Mouse (Mus musculus) kidney, embryonic 16.5 days (tissue): ENCODE data around the gene Slamf1. TPM values are rescaled to one million over a fixed set of nuclear protein-coding genes. Genes with fewer than 3 reads are reported as not detected.

Experiments used
- ATAC-seq: fragments of 200-750 bp; cut with Nextera tagmentation; 2 replicates; pipeline ENCODE4 v1.8.0; 2017; ENCODE audit warnings: moderate TSS enrichment; ENCODE audit not compliant: low FRiP score, low TSS enrichment
- H3K27ac ChIP-seq: fragments of 300-500 bp; sonication (generic); 2 replicates; pipeline ENCODE4 v1.5.1; 2014; ENCODE audit warnings: low read length
- H3K27me3 ChIP-seq: fragments of 300-500 bp; sonication (generic); 2 replicates; pipeline ENCODE4 v1.6.1; 2014; ENCODE audit warnings: low read length, control low read depth, mixed read lengths; ENCODE audit not compliant: insufficient read depth
- H3K36me3 ChIP-seq: fragments of 300-500 bp; sonication (generic); 2 replicates; pipeline ENCODE4 v1.6.1; 2014; ENCODE audit warnings: low read length, control low read depth, mixed read lengths; ENCODE audit not compliant: insufficient read depth
- H3K4me1 ChIP-seq: fragments of 300-500 bp; sonication (generic); 2 replicates; pipeline ENCODE4 v1.6.1; 2014; ENCODE audit warnings: low read length, control low read depth, mixed read lengths; ENCODE audit not compliant: insufficient read depth
- H3K4me2 ChIP-seq: fragments of 300-500 bp; sonication (generic); replicated peaks from 2 replicates; pipeline ENCODE4 v1.6.1; 2014; ENCODE audit warnings: low read depth, low read length
- H3K4me3 ChIP-seq: fragments of 300-500 bp; sonication (generic); 2 replicates; pipeline ENCODE4 v1.5.1; 2014; ENCODE audit warnings: mild to moderate bottlenecking, low read length
- H3K9ac ChIP-seq: fragments of 300-500 bp; sonication (generic); replicated peaks from 2 replicates; pipeline ENCODE4 v1.6.1; 2014; ENCODE audit warnings: low read length
- H3K9me3 ChIP-seq: fragments of 300-500 bp; sonication (generic); 2 replicates; pipeline ENCODE4 v1.6.1; 2016; ENCODE audit warnings: low read length, control low read depth
- WGBS: fragments of 180-500 bp; shearing (Covaris S2); extraction: QIAGEN DNeasy Blood & Tissue Kit; methylation state at CpG from one replicate; pipeline ENCODE4 v1.1.7; 2014; 5-methylcytosine and 5-hydroxymethylcytosine counted together
- polyA plus RNA-seq: library from polyadenylated mRNA; unstranded; fragments of >200 nt; fragmentation: Nextera tagmentation; extraction: Ambion mirVana; gene quantifications from 2 replicates; pipeline ENCODE4 v1.2.1, GENCODE M21; 2015

Gene Slamf1
- polyA plus RNA-seq, 1 experiment from 2014 or later = 0.07 TPM

DNA sequence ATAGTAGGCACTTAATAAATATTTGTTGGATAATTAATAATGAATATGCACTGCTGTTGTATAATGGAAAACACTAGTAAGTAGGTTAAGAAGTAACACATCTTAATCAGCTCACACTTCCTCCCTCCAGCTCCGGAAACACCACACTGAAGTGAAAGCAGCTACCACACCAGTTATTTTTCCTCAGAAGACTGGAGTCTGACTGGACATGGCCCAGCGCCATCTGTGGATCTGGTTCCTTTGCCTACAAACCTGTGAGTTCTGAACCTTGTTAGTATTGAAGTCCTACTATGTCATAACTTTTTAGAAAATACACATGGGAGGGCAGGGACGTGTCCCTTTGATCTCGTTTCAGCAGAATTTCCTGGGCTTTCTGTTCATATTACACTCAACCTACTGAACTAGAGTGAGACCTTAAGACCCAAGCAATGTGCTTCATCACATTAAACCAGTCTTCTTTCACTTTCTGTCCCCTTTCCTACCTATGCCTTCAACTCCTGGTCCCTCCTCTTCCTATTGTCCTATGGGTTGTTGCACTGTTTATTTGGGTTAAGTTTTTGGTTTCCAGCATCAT lies 73.6 kb downstream of the Slamf1 start:
- Histone ChIP-seq H3K9ac (no peak overlapping the region), H3K9me3 (no peaks in the 10 kb centered on the region), H3K4me1 (no peaks in the 10 kb centered on the region), H3K36me3 (no peaks in the 10 kb centered on the region), H3K4me3 (no peak overlapping the region), H3K27ac (no peak overlapping the region), H3K4me2 (no peak overlapping the region), H3K27me3 (no peaks in the 10 kb centered on the region)
- WGBS = 76% methylated on average over 4 of the region's 4 CpGs
- no peak for ATAC-seq

GRCm38 (mm10) chr1:171845035-171845754 lies 78.3 kb downstream of the Slamf1 start:
- Histone ChIP-seq H3K4me2 (no peak overlapping the region), H3K27me3 (no peaks in the 10 kb centered on the region), H3K4me3 (no peak overlapping the region), H3K4me1 (no peaks in the 10 kb centered on the region), H3K9me3 (no peaks in the 10 kb centered on the region), H3K36me3 (no peaks in the 10 kb centered on the region), H3K27ac (no peak overlapping the region), H3K9ac (no peak overlapping the region)
- ATAC-seq = no peak
- WGBS = 72% methylated on average over 5 of the region's 5 CpGs

GRCm38 (mm10) chr1:171848201-171848600 lies 81.3 kb downstream of the Slamf1 start:
- Histone ChIP-seq H3K9me3 (no peaks in the 10 kb centered on the region), H3K27me3 (no peaks in the 10 kb centered on the region), H3K4me1 (no peaks in the 10 kb centered on the region), H3K9ac (no peak overlapping the region), H3K36me3 (no peaks in the 10 kb centered on the region), H3K4me2 (no peak overlapping the region), H3K27ac (no peak overlapping the region), H3K4me3 (no peak overlapping the region)
- ATAC-seq = no peak

DNA sequence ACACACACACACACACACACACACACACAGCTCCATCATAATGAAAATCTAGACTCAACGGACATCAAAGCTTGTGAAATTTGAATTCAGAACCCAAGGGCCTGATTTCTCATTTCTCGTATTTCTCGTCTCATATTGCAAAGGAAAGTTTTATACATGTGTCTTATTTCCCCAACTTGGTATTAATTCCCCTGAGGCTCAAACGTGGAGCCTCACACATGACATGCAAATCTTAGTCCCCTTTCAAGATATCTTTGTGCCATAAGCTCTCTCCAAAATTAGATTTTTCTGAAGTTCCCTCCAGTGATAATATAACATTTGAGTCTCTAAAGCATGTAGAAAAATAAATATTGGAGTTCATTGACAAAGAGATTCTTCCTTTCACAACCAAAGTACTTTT lies 81.8 kb downstream of the Slamf1 start:
- no peaks in the 10 kb centered on the region for H3K9me3 ChIP-seq
- H3K36me3 ChIP-seq = no peaks in the 10 kb centered on the region
- ATAC-seq = no peak
- no peaks in the 10 kb centered on the region for H3K4me1 ChIP-seq
- no peak overlapping the region for H3K27ac ChIP-seq
- 78% methylated on average over 4 of the region's 4 CpGs for WGBS
- H3K4me2 ChIP-seq = no peak overlapping the region
- H3K27me3 ChIP-seq = no peaks in the 10 kb centered on the region
- H3K9ac ChIP-seq = no peak overlapping the region
- H3K4me3 ChIP-seq = no peak overlapping the region

GRCm38 (mm10) chr1:171849454-171849853 lies 82.5 kb downstream of the Slamf1 start:
- 86% methylated on average over 5 of the region's 5 CpGs for WGBS
- Histone ChIP-seq H3K4me1 (no peaks in the 10 kb centered on the region), H3K36me3 (no peaks in the 10 kb centered on the region), H3K27me3 (no peaks in the 10 kb centered on the region), H3K4me2 (no peak overlapping the region), H3K9ac (no peak overlapping the region), H3K9me3 (no peaks in the 10 kb centered on the region), H3K27ac (no peak overlapping the region), H3K4me3 (no peak overlapping the region)
- ATAC-seq = no peak

Other genes with a start within 250 kb of the Slamf1 start
- gene Itln1, start 231.8 kb upstream of the Slamf1 start, polyA plus RNA-seq = not detected in 2 replicates
- 0.07 and 0.08 TPM in 2 replicates for gene Cd244a, start 207.9 kb upstream of the Slamf1 start, polyA plus RNA-seq
- gene Ly9, start 159.7 kb upstream of the Slamf1 start, polyA plus RNA-seq = 0.35 and 0.44 TPM in 2 replicates
- gene Slamf7, start 114.1 kb upstream of the Slamf1 start, polyA plus RNA-seq = not detected in 2 replicates
- 2.3 and 2.8 TPM in 2 replicates for gene Cd48, start 85.1 kb upstream of the Slamf1 start, polyA plus RNA-seq
- 0.52 and 0.90 TPM in 2 replicates for gene Cd84, start 72.6 kb downstream of the Slamf1 start, polyA plus RNA-seq
- gene Gm10521, start 128.5 kb downstream of the Slamf1 start, polyA plus RNA-seq = not detected in 2 replicates
- gene Slamf6, start 150.4 kb downstream of the Slamf1 start, polyA plus RNA-seq = 0.12 and 0.24 TPM in 2 replicates